Comparison of ENCODE assay signal across 8 mouse cellular contexts in genomic region chr8:105799091-105799812, GRCm38 (mm10). TPM values are rescaled to one million over a fixed set of nuclear protein-coding genes. Genes with fewer than 3 reads are reported as not detected.
DNase-seq lines count a peak whose midpoint lies in the region; ATAC-seq and TF ChIP-seq lines count a peak whose summit lies in the region.

No protein-coding gene starts in this region.

- H3K4me2 ChIP-seq in forebrain, postnatal 0 days (ENCODE audit: low read depth): no peak overlapping the region
- H3K4me2 ChIP-seq in hindbrain, postnatal 0 days (ENCODE audit: low read depth, low read length): no peak overlapping the region
- no peak overlapping the region for H3K4me2 ChIP-seq in limb, embryonic 15.5 days
- H3K4me2 ChIP-seq in myocyte (ENCODE audit: low read depth): peak overlapping the region; percentile 50

- H3K4me1 ChIP-seq in forebrain, postnatal 0 days (ENCODE audit: insufficient read depth): no peaks in the 10 kb centered on the region
- H3K4me1 ChIP-seq in hindbrain, postnatal 0 days (ENCODE audit: insufficient read depth, low read length): no peaks in the 10 kb centered on the region
- H3K4me1 ChIP-seq in limb, embryonic 15.5 days: peaks cover 18% of the 10 kb centered on the region

- no peak; the same call in 1 of the 2 replicates for ATAC-seq in forebrain, postnatal 0 days
- peak; percentile 59; the same call in 1 of the 2 replicates for ATAC-seq in hindbrain, postnatal 0 days
- ATAC-seq in limb, embryonic 15.5 days (ENCODE audit: insufficient number of reproducible peaks, low FRiP score, low TSS enrichment, low read depth): peak; percentile 61; the same call in 1 of the 2 replicates

- WGBS in forebrain, postnatal 0 days: 45% methylated on average over 8 of the region's 8 CpGs
- WGBS in hindbrain, postnatal 0 days: 41% methylated on average over 8 of the region's 8 CpGs
- WGBS in limb, embryonic 15.5 days: 36% methylated on average over 8 of the region's 8 CpGs

- peak; percentile 45 for DNase-seq in layer of hippocampus, adult 11-12 months (ENCODE audit: low spot score)
- no peak for DNase-seq in layer of hippocampus, adult 8-10 months (ENCODE audit: low spot score in 2 of 2)
- peak; percentile 27 to 64 for DNase-seq in adrenal gland, postnatal 4 days (ENCODE audit: low spot score in 2 of 2)
- peak; percentile 46 for DNase-seq in forebrain, postnatal 0 days
- DNase-seq in hindbrain, postnatal 0 days (ENCODE audit: low spot score): peak; percentile 77
- no peak for DNase-seq in T-cell, adult 2 months (ENCODE audit: low spot score)

- no peaks in the 10 kb centered on the region for H3K27me3 ChIP-seq in forebrain, postnatal 0 days (ENCODE audit: insufficient read depth, low read length)
- H3K27me3 ChIP-seq in hindbrain, postnatal 0 days (ENCODE audit: insufficient read depth, low read length): no peaks in the 10 kb centered on the region
- H3K27me3 ChIP-seq in limb, embryonic 15.5 days: no peaks in the 10 kb centered on the region
- H3K27me3 ChIP-seq in myocyte (ENCODE audit: control insufficient read depth, insufficient read depth, insufficient read length): no peaks in the 10 kb centered on the region

- peaks cover 27% of the 10 kb centered on the region for H3K79me2 ChIP-seq in myocyte (ENCODE audit: control insufficient read depth, insufficient read depth)

- no peak overlapping the region for H3K9ac ChIP-seq in forebrain, postnatal 0 days
- 0 out of 2 replicates have a peak overlapping the region, but pooled peaks have one; percentile 9 for H3K9ac ChIP-seq in hindbrain, postnatal 0 days (replicated peaks; ENCODE audit: low read length)
- H3K9ac ChIP-seq in limb, embryonic 15.5 days: no peak overlapping the region

- no peak for TF ChIP-seq CTCF in forebrain, postnatal 0 days (IDR thresholded peaks at IDR 0.05; ENCODE audit: low read depth)
- no peak for TF ChIP-seq CTCF in hindbrain, postnatal 0 days (IDR thresholded peaks at IDR 0.05; ENCODE audit: low read depth)

- TF ChIP-seq POLR2A in myocyte (IDR thresholded peaks at IDR 0.05; ENCODE audit: insufficient read length, low read depth): no peak

- H3K36me3 ChIP-seq in forebrain, postnatal 0 days (ENCODE audit: insufficient read depth): no peaks in the 10 kb centered on the region
- no peaks in the 10 kb centered on the region for H3K36me3 ChIP-seq in hindbrain, postnatal 0 days (ENCODE audit: insufficient read depth, low read length)
- 0 out of 2 replicates have a peak, but pooled peaks cover 3% of the 10 kb centered on the region for H3K36me3 ChIP-seq in limb, embryonic 15.5 days
- no peaks in the 10 kb centered on the region for H3K36me3 ChIP-seq in myocyte (ENCODE audit: control insufficient read depth, insufficient read depth)

- no peak overlapping the region for H3ac ChIP-seq in myocyte (ENCODE audit: control insufficient read depth, insufficient read length)

- H3K27ac ChIP-seq in forebrain, postnatal 0 days (ENCODE audit: low read depth, low read length): no peak overlapping the region
- no peak overlapping the region; the same call in 1 of the 2 replicates for H3K27ac ChIP-seq in hindbrain, postnatal 0 days
- H3K27ac ChIP-seq in limb, embryonic 15.5 days: peak overlapping the region; percentile 73; the same call in 1 of the 2 replicates

- H3K4me3 ChIP-seq in forebrain, postnatal 0 days (ENCODE audit: low read depth, low read length): no peak overlapping the region
- no peak overlapping the region for H3K4me3 ChIP-seq in hindbrain, postnatal 0 days (ENCODE audit: low read length)
- no peak overlapping the region for H3K4me3 ChIP-seq in limb, embryonic 15.5 days
- H3K4me3 ChIP-seq in myocyte: no peak overlapping the region

- no peaks in the 10 kb centered on the region for H3K9me3 ChIP-seq in forebrain, postnatal 0 days (ENCODE audit: low read length)
- no peaks in the 10 kb centered on the region for H3K9me3 ChIP-seq in hindbrain, postnatal 0 days (ENCODE audit: low read length)
- no peaks in the 10 kb centered on the region for H3K9me3 ChIP-seq in limb, embryonic 15.5 days

TF ChIP-seq in myocyte, 11 proteins besides CTCF, POLR2A, EP300 and RAD21:
- TF ChIP-seq USF1 (IDR thresholded peaks at IDR 0.05; ENCODE audit: low read depth): no peak
- no peak for TF ChIP-seq MAX (IDR thresholded peaks at IDR 0.05; ENCODE audit: low read depth)
- no peak for TF ChIP-seq TCF12 (IDR thresholded peaks at IDR 0.05; ENCODE audit: insufficient read depth, poor library complexity, severe bottlenecking)
- no peak for TF ChIP-seq CEBPB (IDR thresholded peaks at IDR 0.05; ENCODE audit: insufficient read depth, poor library complexity, severe bottlenecking)
- TF ChIP-seq POLR2AphosphoS2 (IDR thresholded peaks at IDR 0.05; ENCODE audit: insufficient read length, low read depth): no peak
- TF ChIP-seq E2F4 (IDR thresholded peaks at IDR 0.05; ENCODE audit: insufficient read depth): no peak
- TF ChIP-seq REST (IDR thresholded peaks at IDR 0.05; ENCODE audit: insufficient read depth, insufficient read length): no peak
- TF ChIP-seq SRF (IDR thresholded peaks at IDR 0.05; ENCODE audit: control insufficient read depth, insufficient read length, low read depth): no peak
- no peak for TF ChIP-seq MYOD1 (IDR thresholded peaks at IDR 0.05; ENCODE audit: control insufficient read depth in 1 of 3, insufficient read length in 2 of 3, low read depth in 2 of 3)
- no peak for TF ChIP-seq MYOG (IDR thresholded peaks at IDR 0.05; ENCODE audit: control insufficient read depth in 1 of 3, insufficient read depth in 1 of 3, insufficient read length in 2 of 3, low read depth in 2 of 3)
- TF ChIP-seq TCF3 (IDR thresholded peaks at IDR 0.05; ENCODE audit: insufficient read length, low read depth): no peak

RNA-seq across cellular contexts. Expression of gene Ranbp10, which starts 27.9 kb away (rescaled TPM):
- total RNA-seq in layer of hippocampus, adult 8-10 months (2022): 10 to 100 TPM; 24.0 to 28.4 (median 26.2) TPM
- 10 to 100 TPM; 36.5 to 37.6 TPM for total RNA-seq in adrenal gland, postnatal 4 days (2021)
- total RNA-seq in forebrain, postnatal 0 days (2014; rRNA removed): 9.8 and 13.6 TPM in 2 replicates
- polyA plus RNA-seq in forebrain, postnatal 0 days (2015; fragmentation: Nextera tagmentation; extraction: Ambion mirVana): 3.5 and 4.5 TPM in 2 replicates
- total RNA-seq in hindbrain, postnatal 0 days (2014; rRNA removed): 10.5 and 15.7 TPM in 2 replicates
- 6.3 and 7.2 TPM in 2 replicates for polyA plus RNA-seq in hindbrain, postnatal 0 days (2015; fragmentation: Nextera tagmentation; extraction: Ambion mirVana)
- 11.1 and 11.7 TPM in 2 replicates for polyA plus RNA-seq in limb, embryonic 15.5 days (2015; fragmentation: Nextera tagmentation; extraction: Ambion mirVana)
- 15.6 TPM for polyA plus RNA-seq in myocyte (2012; fragmentation: generic; extraction: Trizol)

RNA-seq across cellular contexts. Expression of gene Tsnaxip1, which starts 28.3 kb away (rescaled TPM):
- under 1 TPM in 3 of 4 experiments, not detected in 1; 0.18 to 0.49 (median 0.31) TPM for total RNA-seq in layer of hippocampus, adult 8-10 months (2022)
- not detected for total RNA-seq in adrenal gland, postnatal 4 days (2021)
- total RNA-seq in forebrain, postnatal 0 days (2014; rRNA removed): 0.67 and 1.2 TPM in 2 replicates
- 0.92 and 1.1 TPM in 2 replicates for polyA plus RNA-seq in forebrain, postnatal 0 days (2015; fragmentation: Nextera tagmentation; extraction: Ambion mirVana)
- total RNA-seq in hindbrain, postnatal 0 days (2014; rRNA removed): 0.36 and 0.37 TPM in 2 replicates
- polyA plus RNA-seq in hindbrain, postnatal 0 days (2015; fragmentation: Nextera tagmentation; extraction: Ambion mirVana): 0.64 and 0.71 TPM in 2 replicates
- 0.28 and 0.47 TPM in 2 replicates for polyA plus RNA-seq in limb, embryonic 15.5 days (2015; fragmentation: Nextera tagmentation; extraction: Ambion mirVana)
- polyA plus RNA-seq in myocyte (2012; fragmentation: generic; extraction: Trizol): 0.10 TPM

RNA-seq across cellular contexts. Expression of gene Gfod2, which starts 40.8 kb away (rescaled TPM):
- total RNA-seq in layer of hippocampus, adult 8-10 months (2022): 10 to 100 TPM; 17.8 to 21.3 (median 19.8) TPM
- total RNA-seq in adrenal gland, postnatal 4 days (2021): 10 to 100 TPM in 1 of 2 experiments, 1 to 10 TPM in 1; 8.3 to 11.6 TPM
- total RNA-seq in forebrain, postnatal 0 days (2014; rRNA removed): 42.6 and 51.2 TPM in 2 replicates
- polyA plus RNA-seq in forebrain, postnatal 0 days (2015; fragmentation: Nextera tagmentation; extraction: Ambion mirVana): 58.4 and 71.2 TPM in 2 replicates
- 53.1 and 56.3 TPM in 2 replicates for total RNA-seq in hindbrain, postnatal 0 days (2014; rRNA removed)
- polyA plus RNA-seq in hindbrain, postnatal 0 days (2015; fragmentation: Nextera tagmentation; extraction: Ambion mirVana): 53.7 and 53.8 TPM in 2 replicates
- 20.1 and 22.1 TPM in 2 replicates for polyA plus RNA-seq in limb, embryonic 15.5 days (2015; fragmentation: Nextera tagmentation; extraction: Ambion mirVana)
- 5.0 TPM for polyA plus RNA-seq in myocyte (2012; fragmentation: generic; extraction: Trizol)

RNA-seq across cellular contexts. Expression of gene Cenpt, which starts 53.8 kb away (rescaled TPM):
- total RNA-seq in layer of hippocampus, adult 8-10 months (2022): 10 to 100 TPM; 11.6 to 18.5 (median 14.0) TPM
- 10 to 100 TPM; 15.9 to 21.7 TPM for total RNA-seq in adrenal gland, postnatal 4 days (2021)
- 42.4 and 44.7 TPM in 2 replicates for total RNA-seq in forebrain, postnatal 0 days (2014; rRNA removed)
- polyA plus RNA-seq in forebrain, postnatal 0 days (2015; fragmentation: Nextera tagmentation; extraction: Ambion mirVana): 39.0 and 42.8 TPM in 2 replicates
- total RNA-seq in hindbrain, postnatal 0 days (2014; rRNA removed): 40.9 and 45.3 TPM in 2 replicates
- polyA plus RNA-seq in hindbrain, postnatal 0 days (2015; fragmentation: Nextera tagmentation; extraction: Ambion mirVana): 39.9 and 42.8 TPM in 2 replicates
- polyA plus RNA-seq in limb, embryonic 15.5 days (2015; fragmentation: Nextera tagmentation; extraction: Ambion mirVana): 42.3 and 44.7 TPM in 2 replicates
- 20.4 TPM for polyA plus RNA-seq in myocyte (2012; fragmentation: generic; extraction: Trizol)

RNA-seq across cellular contexts. Expression of gene Thap11, which starts 55.7 kb away (rescaled TPM):
- 10 to 100 TPM; 36.4 to 39.7 (median 38.3) TPM for total RNA-seq in layer of hippocampus, adult 8-10 months (2022)
- 10 to 100 TPM; 40.0 to 42.2 TPM for total RNA-seq in adrenal gland, postnatal 4 days (2021)
- total RNA-seq in forebrain, postnatal 0 days (2014; rRNA removed): 60.4 and 81.9 TPM in 2 replicates
- polyA plus RNA-seq in forebrain, postnatal 0 days (2015; fragmentation: Nextera tagmentation; extraction: Ambion mirVana): 48.6 and 57.2 TPM in 2 replicates
- total RNA-seq in hindbrain, postnatal 0 days (2014; rRNA removed): 86.9 and 112 TPM in 2 replicates
- polyA plus RNA-seq in hindbrain, postnatal 0 days (2015; fragmentation: Nextera tagmentation; extraction: Ambion mirVana): 44.9 and 45.6 TPM in 2 replicates
- polyA plus RNA-seq in limb, embryonic 15.5 days (2015; fragmentation: Nextera tagmentation; extraction: Ambion mirVana): 71.2 and 73.0 TPM in 2 replicates
- 49.0 TPM for polyA plus RNA-seq in myocyte (2012; fragmentation: generic; extraction: Trizol)

Comparison
In these comparisons a context has a peak if more than half of its experiments do, and no peak if none do; other contexts are left out.
1. DNase-seq: peak in layer of hippocampus, adult 11-12 months (single experiment), adrenal gland, postnatal 4 days (2 of 2), forebrain, postnatal 0 days (single experiment) and hindbrain, postnatal 0 days (single experiment); none in layer of hippocampus, adult 8-10 months (0 of 2) and T-cell, adult 2 months (single experiment).